Mouse (Mus musculus) CD4-positive helper T cell, adult 2 months (primary cell): ENCODE results near the gene 4930412O13Rik.
A peak's percentile ranks its signal among the peaks of the same experiment; 100 is the strongest.

ENCODE experiments used
- DNase-seq: peaks from one replicate; pipeline ENCODE4 v3.0.0-alpha.2; 2012; ENCODE audit warnings: low read depth, missing footprints, low spot score

4930412O13Rik gene

DNA sequence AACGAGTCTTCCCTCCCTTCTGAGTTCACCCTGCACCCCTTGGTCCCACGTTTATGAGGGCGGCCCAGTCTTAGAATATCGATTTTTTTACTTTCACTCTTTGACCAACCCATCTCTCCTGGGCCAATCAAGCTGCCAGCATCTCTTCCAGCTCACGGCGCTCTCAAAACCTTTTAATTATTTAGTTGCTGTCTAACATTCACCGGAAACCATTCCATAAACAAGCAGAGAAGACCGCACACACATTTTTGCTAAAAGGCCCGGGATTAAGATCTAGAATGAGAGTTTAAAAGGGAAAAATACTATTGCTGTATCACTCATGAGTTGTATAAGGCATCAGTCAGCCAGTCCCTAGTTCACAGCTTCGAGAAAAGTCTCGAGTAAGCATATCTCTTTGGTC lies 781 bp upstream of the 4930412O13Rik start:
- DNase-seq: no peak

- peak; percentile 67 for DNase-seq
These were observed 565 bp downstream of the 4930412O13Rik start for GRCm38 (mm10) chr2:9881611-9882023.

DNA sequence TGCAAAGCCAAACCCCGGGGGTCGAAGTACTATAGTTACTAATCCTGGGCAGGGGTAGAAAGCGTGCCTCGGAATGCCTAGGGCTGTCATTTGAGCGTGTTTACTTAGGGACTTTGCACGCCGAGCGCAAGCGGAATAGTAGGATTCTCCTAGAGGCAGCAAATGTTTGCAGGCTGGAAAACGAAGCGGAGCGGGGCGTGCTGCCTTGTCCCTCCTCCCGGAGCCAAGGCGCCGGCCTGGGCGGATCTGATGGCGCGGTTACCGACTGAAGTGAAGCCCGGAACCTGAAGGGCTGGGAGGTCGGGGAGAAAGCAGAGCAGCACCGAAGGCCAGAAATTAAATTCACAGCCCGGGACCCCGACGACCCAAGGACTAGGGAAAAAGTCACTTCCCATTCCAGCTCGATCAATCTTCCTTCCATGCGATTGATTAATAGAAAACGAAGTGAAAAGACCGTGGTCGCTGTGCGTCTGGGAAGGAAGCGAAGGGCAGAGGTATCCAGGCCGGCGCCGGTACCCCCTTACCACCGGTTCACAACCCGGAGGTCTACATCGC lies 1.4 kb downstream of the 4930412O13Rik start:
- DNase-seq: peak; percentile 60

DNA sequence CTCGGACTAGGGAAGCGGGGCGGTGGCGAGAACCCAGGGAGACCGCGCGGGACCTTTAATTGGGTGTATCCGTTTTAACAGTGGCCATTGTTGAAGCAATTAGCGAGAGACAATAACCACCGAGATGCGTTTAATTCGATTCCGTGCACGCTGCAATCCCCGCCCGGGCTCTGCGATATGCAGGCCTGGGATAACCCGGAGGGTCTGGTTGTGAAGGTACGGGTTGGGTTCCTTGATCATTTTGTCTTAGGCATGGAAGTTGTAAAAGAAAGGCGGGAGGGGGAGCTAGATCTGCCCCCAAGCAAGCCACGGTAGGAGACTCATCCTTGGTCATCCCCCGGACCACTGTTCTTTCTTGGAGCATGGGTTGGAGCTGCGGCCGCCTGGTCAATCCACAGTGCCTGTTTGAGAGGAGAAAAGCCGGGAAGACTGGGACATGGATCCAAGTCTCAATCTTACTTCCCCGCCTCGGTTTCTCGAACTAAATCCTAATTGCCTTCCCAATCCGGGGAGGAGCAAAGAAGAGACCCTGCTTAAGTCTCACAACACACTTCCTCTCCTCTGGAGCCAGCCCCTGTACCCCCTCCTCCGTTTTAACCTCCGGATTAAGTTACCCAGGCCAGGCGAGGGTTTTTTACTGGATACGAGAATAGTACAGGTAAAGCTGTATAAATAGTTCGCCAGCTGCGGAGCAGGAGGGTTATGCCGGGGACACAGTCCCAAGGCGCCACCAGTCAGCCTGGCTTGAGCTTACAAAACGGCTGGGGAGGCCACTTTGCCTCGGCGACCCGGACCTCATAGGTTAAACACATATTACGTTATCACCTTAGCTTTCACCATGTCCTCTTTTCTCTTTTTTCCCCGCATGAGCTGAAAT lies 2.1 kb downstream of the 4930412O13Rik start:
- DNase-seq: peak; percentile 52

- peak; percentile 70 for DNase-seq
These were observed 2.9 kb downstream of the 4930412O13Rik start for GRCm38 (mm10) chr2:9883803-9884532.

DNA sequence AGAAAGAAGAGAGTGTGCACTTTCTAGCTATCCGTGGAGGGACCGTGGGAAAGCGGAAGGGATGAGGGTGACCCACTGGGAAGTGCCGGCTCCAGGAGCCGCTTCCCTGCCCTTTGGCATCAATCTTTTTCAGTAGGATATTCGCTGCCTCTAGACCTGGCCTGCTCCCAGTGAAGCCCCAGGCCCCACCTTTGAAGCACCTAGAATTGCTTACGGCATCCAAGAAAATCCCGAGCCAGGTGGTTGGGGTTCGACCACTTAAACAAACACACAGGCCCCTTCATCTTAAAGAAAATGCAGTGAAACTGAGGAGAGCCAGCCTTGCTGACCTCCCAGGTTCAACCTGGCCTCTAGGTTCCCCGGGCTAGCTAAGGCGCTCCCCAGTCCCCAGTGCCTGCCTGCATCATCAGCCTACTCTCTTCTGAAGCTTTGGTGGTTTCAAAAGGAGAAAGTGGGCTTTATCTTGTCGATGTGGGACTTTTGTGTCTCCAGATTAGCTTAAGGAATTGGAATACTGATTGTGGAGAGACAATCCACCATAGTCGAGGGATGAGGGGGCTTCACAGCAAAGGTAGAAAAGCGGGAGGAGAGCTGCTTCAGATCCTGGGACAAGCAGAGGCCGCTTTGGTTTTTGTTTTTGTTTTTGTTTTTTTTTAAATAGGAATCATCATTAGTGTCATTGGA lies 3.6 kb downstream of the 4930412O13Rik start:
- no peak for DNase-seq

DNA sequence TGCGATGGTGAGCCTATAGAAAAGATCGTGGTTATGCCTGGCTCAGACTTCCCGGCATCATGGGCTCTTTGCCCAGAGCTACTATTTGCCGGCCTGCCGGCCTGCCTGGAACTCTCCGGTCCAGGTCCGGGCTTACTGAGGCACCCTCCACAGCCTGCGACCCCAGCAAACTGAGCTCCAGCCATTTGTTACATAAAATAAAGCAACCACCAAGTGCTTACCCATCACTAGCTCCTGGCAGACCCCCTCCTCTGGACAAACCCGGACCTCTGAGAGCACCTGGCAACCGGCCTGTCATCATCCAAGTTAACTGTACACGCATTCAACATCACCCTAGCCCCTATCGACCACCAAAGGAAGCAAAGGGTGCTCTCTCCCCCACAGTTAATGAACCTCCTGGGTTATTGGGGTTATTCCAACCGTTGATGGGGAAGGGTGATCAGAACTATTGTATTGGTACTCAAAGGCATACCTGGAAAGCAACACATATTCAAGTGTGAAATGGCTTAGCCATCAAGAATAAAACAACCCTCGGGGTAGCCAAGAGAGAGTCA lies 4.2 kb downstream of the 4930412O13Rik start:
- peak; percentile 11 for DNase-seq

DNA sequence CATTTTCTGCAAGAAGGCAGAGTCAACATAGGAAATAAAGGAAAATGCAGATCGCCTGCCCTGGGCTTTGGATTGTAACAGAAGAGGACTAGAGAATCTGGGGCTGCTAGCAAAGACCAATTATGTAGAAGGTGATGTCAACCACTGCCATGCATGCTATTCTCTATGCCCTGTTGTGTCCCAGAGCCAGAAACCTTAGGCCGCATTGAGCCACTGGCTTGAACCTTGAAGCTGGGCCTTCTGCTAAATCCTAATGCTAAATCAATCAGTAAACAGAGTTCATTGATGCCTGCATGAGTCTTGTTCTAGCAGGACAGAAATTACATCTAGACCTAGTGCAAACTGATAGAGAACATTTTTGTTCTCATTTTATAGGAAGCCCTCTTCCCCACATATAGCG lies 5.0 kb downstream of the 4930412O13Rik start:
- DNase-seq: peak; percentile 4

DNA sequence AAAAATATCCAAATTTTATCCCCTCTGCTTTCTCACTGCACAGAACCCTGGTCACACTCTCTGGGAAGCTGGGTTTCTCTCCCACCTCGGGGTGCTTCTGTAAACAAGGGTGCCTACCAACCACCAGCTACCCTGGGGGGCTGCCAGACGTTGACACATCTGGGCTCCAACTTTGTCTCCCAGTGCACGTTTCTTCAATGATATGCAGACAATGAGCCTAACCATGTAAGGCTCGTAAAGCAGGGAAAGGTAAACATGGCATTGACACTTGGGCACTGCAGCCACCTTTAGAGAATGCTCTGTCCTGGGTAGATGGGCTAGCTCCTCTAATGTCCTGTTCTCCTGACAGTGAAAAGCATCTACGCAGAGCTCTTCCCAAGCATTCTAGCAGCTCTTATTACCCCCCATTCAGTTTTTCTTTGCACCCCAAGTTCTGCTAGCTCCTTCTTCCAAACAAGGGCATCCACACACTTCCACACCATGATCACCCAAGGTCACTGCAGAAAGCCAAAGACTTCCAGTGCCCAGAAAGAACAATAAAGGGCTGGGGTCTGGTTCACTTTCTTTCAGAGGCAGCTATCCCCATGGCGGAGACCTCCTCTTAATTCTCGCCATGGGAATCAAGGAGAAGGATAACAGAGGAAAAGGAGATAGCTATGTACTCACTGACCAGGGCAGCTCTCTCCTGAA lies 6.0 kb downstream of the 4930412O13Rik start:
- no peak for DNase-seq

- peak; percentile 44 for DNase-seq
These were observed 6.6 kb downstream of the 4930412O13Rik start for GRCm38 (mm10) chr2:9887636-9888035.

- peak; percentile 77 for DNase-seq
These were observed 8.0 kb downstream of the 4930412O13Rik start, which contains the start of gene 9230102O04Rik for GRCm38 (mm10) chr2:9888913-9889650. Gene 9230102O04Rik, minus strand, starts transcription at chr2:9889540.

- peak; percentile 39 for DNase-seq
These were observed 8.7 kb downstream of the 4930412O13Rik start, which contains the start of gene Gata3 for GRCm38 (mm10) chr2:9889651-9890183. Gene Gata3, minus strand, starts transcription at chr2:9890034.

GRCm38 (mm10) chr2:9890251-9890650 lies 9.2 kb downstream of the 4930412O13Rik start:
- DNase-seq: peak; percentile 15

GRCm38 (mm10) chr2:9890906-9891305 lies 9.9 kb downstream of the 4930412O13Rik start:
- no peak for DNase-seq

- no peak for DNase-seq
These were observed 11.5 kb downstream of the 4930412O13Rik start for GRCm38 (mm10) chr2:9892541-9892940.

GRCm38 (mm10) chr2:9893272-9893953 lies 12.4 kb downstream of the 4930412O13Rik start:
- peak; percentile 42 for DNase-seq

GRCm38 (mm10) chr2:9894836-9895593 lies 14.0 kb downstream of the 4930412O13Rik start:
- no peak for DNase-seq

DNA sequence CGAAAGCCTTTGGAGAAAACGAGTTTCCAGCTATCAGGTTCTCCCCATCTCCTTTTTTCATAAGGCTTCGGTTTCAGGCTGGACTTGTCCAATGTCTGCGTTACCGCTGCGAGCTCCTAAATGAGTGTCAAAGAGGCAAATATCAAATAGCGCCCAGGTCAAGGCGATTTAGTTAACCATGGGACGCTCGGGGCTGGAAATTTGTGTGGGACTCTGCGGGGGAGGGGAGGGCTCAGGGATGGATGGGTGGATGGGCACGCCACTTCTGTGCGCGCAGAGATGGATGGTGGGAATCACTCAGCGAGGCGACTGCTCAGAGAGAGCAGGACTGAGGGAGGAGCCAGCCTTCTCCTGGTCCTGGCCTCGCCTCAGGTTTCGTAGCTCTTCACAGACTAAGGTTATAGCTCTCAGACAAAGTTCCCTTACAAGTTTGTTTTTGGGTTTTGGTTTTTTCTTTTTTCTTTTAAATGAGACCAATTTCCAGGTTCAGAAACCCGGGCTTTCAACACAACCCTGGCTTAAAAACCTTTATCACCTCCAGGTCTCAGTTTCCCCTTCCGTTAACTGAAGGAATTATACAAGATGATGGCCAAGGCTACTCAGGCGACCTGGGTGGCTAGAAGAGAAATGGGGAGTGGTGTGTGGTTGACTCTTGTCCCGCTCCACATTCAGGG lies 15.2 kb downstream of the 4930412O13Rik start:
- DNase-seq: no peak
